Mouse (Mus musculus): ENCODE measurements around the gene Tdrd7. TPM values are rescaled to one million over a fixed set of nuclear protein-coding genes. Genes with fewer than 3 reads are reported as not detected.

Tdrd7 gene
- polyA plus RNA-seq, 1 experiment from 2014 or later: 19.0 TPM

GRCm38 (mm10) chr4:45951830-45952229 is 13.3 kb upstream of the Tdrd7 start:
- no peak overlapping the region for H3K4me3 ChIP-seq (ENCODE audit: low read length)
- H3K36me3 ChIP-seq (ENCODE audit: control insufficient read depth, insufficient read depth, low read length): no peaks in the 10 kb centered on the region
- H3K27ac ChIP-seq (ENCODE audit: low read depth, low read length): no peak overlapping the region
- H3K9me3 ChIP-seq (ENCODE audit: control insufficient read depth, low read length): no peaks in the 10 kb centered on the region
- H3K4me1 ChIP-seq (ENCODE audit: control insufficient read depth, insufficient read depth, low read length): no peaks in the 10 kb centered on the region
- H3K27me3 ChIP-seq (ENCODE audit: control insufficient read depth, insufficient read depth, low read length): no peaks in the 10 kb centered on the region
- no peak for ATAC-seq (ENCODE audit: low FRiP score, low TSS enrichment)
- no peak overlapping the region for H3K4me2 ChIP-seq (replicated peaks; ENCODE audit: low read depth, low read length)
- 96% methylated on average over 18 of the region's 18 CpGs for WGBS
- no peak overlapping the region for H3K9ac ChIP-seq (ENCODE audit: low read depth, low read length)

GRCm38 (mm10) chr4:45953025-45953919 is 11.9 kb upstream of the Tdrd7 start:
- Histone ChIP-seq H3K4me2 (replicated peaks; ENCODE audit: low read depth, low read length) (no peak overlapping the region), H3K27ac (ENCODE audit: low read depth, low read length) (no peak overlapping the region), H3K4me3 (ENCODE audit: low read length) (no peak overlapping the region), H3K27me3 (ENCODE audit: control insufficient read depth, insufficient read depth, low read length) (no peaks in the 10 kb centered on the region), H3K36me3 (ENCODE audit: control insufficient read depth, insufficient read depth, low read length) (no peaks in the 10 kb centered on the region), H3K9ac (ENCODE audit: low read depth, low read length) (no peak overlapping the region), H3K4me1 (ENCODE audit: control insufficient read depth, insufficient read depth, low read length) (no peaks in the 10 kb centered on the region), H3K9me3 (ENCODE audit: control insufficient read depth, low read length) (no peaks in the 10 kb centered on the region)
- WGBS: 93% methylated on average over 23 of the region's 23 CpGs
- no peak for ATAC-seq (ENCODE audit: low FRiP score, low TSS enrichment)

GRCm38 (mm10) chr4:45955235-45955634 is 9.9 kb upstream of the Tdrd7 start:
- Histone ChIP-seq H3K27me3 (ENCODE audit: control insufficient read depth, insufficient read depth, low read length) (no peaks in the 10 kb centered on the region), H3K9me3 (ENCODE audit: control insufficient read depth, low read length) (no peaks in the 10 kb centered on the region), H3K4me3 (ENCODE audit: low read length) (no peak overlapping the region), H3K4me1 (ENCODE audit: control insufficient read depth, insufficient read depth, low read length) (no peaks in the 10 kb centered on the region), H3K27ac (ENCODE audit: low read depth, low read length) (no peak overlapping the region), H3K36me3 (ENCODE audit: control insufficient read depth, insufficient read depth, low read length) (no peaks in the 10 kb centered on the region), H3K9ac (ENCODE audit: low read depth, low read length) (no peak overlapping the region), H3K4me2 (replicated peaks; ENCODE audit: low read depth, low read length) (no peak overlapping the region)
- WGBS: 87% methylated on average over 4 of the region's 4 CpGs
- ATAC-seq (ENCODE audit: low FRiP score, low TSS enrichment): no peak

- Histone ChIP-seq H3K9ac (ENCODE audit: low read depth, low read length) (no peak overlapping the region), H3K27ac (ENCODE audit: low read depth, low read length) (no peak overlapping the region), H3K4me1 (ENCODE audit: control insufficient read depth, insufficient read depth, low read length) (no peaks in the 10 kb centered on the region), H3K4me2 (replicated peaks; ENCODE audit: low read depth, low read length) (no peak overlapping the region), H3K4me3 (ENCODE audit: low read length) (no peak overlapping the region), H3K9me3 (ENCODE audit: control insufficient read depth, low read length) (no peaks in the 10 kb centered on the region), H3K27me3 (ENCODE audit: control insufficient read depth, insufficient read depth, low read length) (no peaks in the 10 kb centered on the region), H3K36me3 (ENCODE audit: control insufficient read depth, insufficient read depth, low read length) (no peaks in the 10 kb centered on the region)
- ATAC-seq (ENCODE audit: low FRiP score, low TSS enrichment): no peak
- 96% methylated on average over 8 of the region's 8 CpGs for WGBS
Observed at GRCm38 (mm10) chr4:45956131-45956530, 9.0 kb upstream of the Tdrd7 start.

- Histone ChIP-seq H3K9ac (ENCODE audit: low read depth, low read length) (no peak overlapping the region), H3K27ac (ENCODE audit: low read depth, low read length) (no peak overlapping the region), H3K36me3 (ENCODE audit: control insufficient read depth, insufficient read depth, low read length) (no peaks in the 10 kb centered on the region), H3K27me3 (ENCODE audit: control insufficient read depth, insufficient read depth, low read length) (no peaks in the 10 kb centered on the region), H3K4me3 (ENCODE audit: low read length) (no peak overlapping the region), H3K4me2 (replicated peaks; ENCODE audit: low read depth, low read length) (no peak overlapping the region), H3K4me1 (ENCODE audit: control insufficient read depth, insufficient read depth, low read length) (no peaks in the 10 kb centered on the region), H3K9me3 (ENCODE audit: control insufficient read depth, low read length) (no peaks in the 10 kb centered on the region)
- no peak for ATAC-seq (ENCODE audit: low FRiP score, low TSS enrichment)
- WGBS: over 99% methylated on average over 4 of the region's 4 CpGs
Observed at GRCm38 (mm10) chr4:45956706-45957105, 8.4 kb upstream of the Tdrd7 start.

- Histone ChIP-seq H3K36me3 (ENCODE audit: control insufficient read depth, insufficient read depth, low read length) (no peaks in the 10 kb centered on the region), H3K27me3 (ENCODE audit: control insufficient read depth, insufficient read depth, low read length) (no peaks in the 10 kb centered on the region), H3K4me1 (ENCODE audit: control insufficient read depth, insufficient read depth, low read length) (peaks cover 29% of the 10 kb centered on the region), H3K27ac (ENCODE audit: low read depth, low read length) (no peak overlapping the region; the same call in 1 of the 2 replicates), H3K9ac (ENCODE audit: low read depth, low read length) (no peak overlapping the region), H3K4me3 (ENCODE audit: low read length) (no peak overlapping the region), H3K4me2 (replicated peaks; ENCODE audit: low read depth, low read length) (peak overlapping the region; percentile 13; the same call in 1 of the 2 replicates), H3K9me3 (ENCODE audit: control insufficient read depth, low read length) (no peaks in the 10 kb centered on the region)
- peak; percentile 79 for ATAC-seq (ENCODE audit: low FRiP score, low TSS enrichment)
- 13% methylated on average over 13 of the region's 13 CpGs for WGBS
Observed at GRCm38 (mm10) chr4:45965737-45966447, 758 bp downstream of the Tdrd7 start.

GRCm38 (mm10) chr4:45966716-45967115 is 1.6 kb downstream of the Tdrd7 start:
- no peak for ATAC-seq (ENCODE audit: low FRiP score, low TSS enrichment)
- Histone ChIP-seq H3K4me1 (ENCODE audit: control insufficient read depth, insufficient read depth, low read length) (peaks cover 29% of the 10 kb centered on the region), H3K4me3 (ENCODE audit: low read length) (no peak overlapping the region), H3K27ac (ENCODE audit: low read depth, low read length) (peak overlapping the region; percentile 81), H3K9ac (ENCODE audit: low read depth, low read length) (no peak overlapping the region; the same call in 1 of the 2 replicates), H3K36me3 (ENCODE audit: control insufficient read depth, insufficient read depth, low read length) (no peaks in the 10 kb centered on the region), H3K4me2 (replicated peaks; ENCODE audit: low read depth, low read length) (peak overlapping the region; percentile 10; the same call in 1 of the 2 replicates), H3K27me3 (ENCODE audit: control insufficient read depth, insufficient read depth, low read length) (no peaks in the 10 kb centered on the region), H3K9me3 (ENCODE audit: control insufficient read depth, low read length) (no peaks in the 10 kb centered on the region)
- WGBS: 16% methylated on average over 6 of the region's 6 CpGs

- Histone ChIP-seq H3K9ac (ENCODE audit: low read depth, low read length) (no peak overlapping the region), H3K4me1 (ENCODE audit: control insufficient read depth, insufficient read depth, low read length) (peaks cover 29% of the 10 kb centered on the region), H3K4me2 (replicated peaks; ENCODE audit: low read depth, low read length) (no peak overlapping the region), H3K9me3 (ENCODE audit: control insufficient read depth, low read length) (no peaks in the 10 kb centered on the region), H3K4me3 (ENCODE audit: low read length) (no peak overlapping the region), H3K27me3 (ENCODE audit: control insufficient read depth, insufficient read depth, low read length) (no peaks in the 10 kb centered on the region), H3K36me3 (ENCODE audit: control insufficient read depth, insufficient read depth, low read length) (no peaks in the 10 kb centered on the region), H3K27ac (ENCODE audit: low read depth, low read length) (peak overlapping the region; percentile 76; the same call in 1 of the 2 replicates)
- 46% methylated on average over 9 of the region's 9 CpGs for WGBS
- ATAC-seq (ENCODE audit: low FRiP score, low TSS enrichment): no peak
Observed at GRCm38 (mm10) chr4:45967479-45968341, 2.6 kb downstream of the Tdrd7 start.

Measured in kidney, embryonic 14.5 days (tissue).